Mouse (Mus musculus): ENCODE results near the gene Mrpl12.
A peak's percentile ranks its signal among the peaks of the same experiment; 100 is the strongest.

The Mrpl12 gene

DNA sequence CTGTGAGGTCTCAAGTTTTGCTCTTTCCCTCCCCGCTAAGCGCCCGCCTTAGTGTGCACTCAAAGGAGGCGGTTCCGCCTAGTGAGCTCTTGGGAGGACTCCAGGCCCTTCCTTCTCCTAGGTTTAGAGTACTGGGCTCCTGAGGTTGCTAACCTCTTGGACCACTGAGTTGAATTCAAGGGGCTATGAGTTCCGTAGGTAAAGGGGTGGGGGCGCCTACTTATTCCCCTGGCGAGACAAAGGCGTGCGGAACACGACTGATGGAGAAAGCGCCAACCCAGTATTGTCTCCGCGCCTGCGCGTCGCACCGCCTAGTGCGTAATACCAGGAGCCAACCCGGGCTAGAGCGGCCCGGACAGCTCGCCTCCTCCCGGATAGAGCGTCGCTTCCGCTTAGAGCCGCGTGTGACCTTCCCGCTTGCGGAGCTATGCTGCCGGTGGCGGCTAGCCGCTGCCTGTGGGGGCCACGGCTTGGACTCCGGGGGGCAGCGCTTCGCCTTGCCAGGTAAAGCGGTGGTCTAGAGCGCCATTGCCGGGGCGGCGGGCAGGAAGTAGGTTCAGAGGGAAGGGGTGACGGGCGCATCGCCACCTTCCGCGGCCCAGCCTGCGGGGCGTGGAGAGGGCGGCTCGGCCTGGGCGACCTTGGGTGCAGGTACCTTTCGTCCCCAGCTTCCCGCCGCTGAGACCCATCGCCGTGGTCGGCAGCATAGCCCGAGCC lies at the start of gene Mrpl12:
TSS of gene Mrpl12 (plus strand) at position 349 of the 717 bp plus-strand sequence.
- DNase-seq, result peak; percentile 78 to 84

DNA sequence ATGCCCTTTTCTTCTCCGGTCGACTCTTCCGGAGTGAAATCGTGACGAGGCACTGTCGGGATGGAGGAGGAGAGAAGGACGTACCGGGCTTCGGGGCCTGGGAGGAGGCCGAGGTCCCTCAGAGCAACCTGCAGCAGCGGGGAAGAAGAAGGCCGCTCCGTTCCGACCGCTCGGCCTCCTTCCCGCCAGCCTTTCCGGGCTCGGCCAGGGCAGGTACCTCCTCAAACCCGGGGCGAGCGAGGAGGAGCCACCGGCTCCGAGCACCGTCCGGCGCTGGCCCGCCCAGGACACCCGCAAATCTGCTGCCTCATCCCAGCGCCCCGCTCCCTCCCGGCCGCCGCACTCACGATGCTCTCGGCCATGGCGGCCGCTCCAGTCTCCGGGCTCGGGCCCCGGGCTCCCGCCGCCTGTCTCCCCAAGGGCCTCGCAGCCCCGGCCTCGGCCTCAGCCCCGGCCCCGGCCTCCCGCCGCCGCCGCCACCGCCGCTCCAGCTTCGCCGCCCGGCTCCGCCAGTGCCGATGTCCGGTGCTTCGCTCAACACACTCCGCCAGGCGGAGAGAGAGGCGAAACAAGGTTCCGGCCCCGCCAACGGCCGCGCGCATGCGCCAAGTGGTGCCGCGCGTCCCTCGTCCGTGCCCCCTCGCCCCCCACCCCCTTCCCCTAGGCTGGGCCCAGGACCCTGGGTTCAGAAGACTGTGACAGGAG lies 47.1 kb upstream of the Mrpl12 start, which contains the start of gene Nploc4:
TSS of gene Nploc4 (minus strand) at position 557 of the 705 bp plus-strand sequence.
- peak; percentile 78 to 80 for DNase-seq

DNA sequence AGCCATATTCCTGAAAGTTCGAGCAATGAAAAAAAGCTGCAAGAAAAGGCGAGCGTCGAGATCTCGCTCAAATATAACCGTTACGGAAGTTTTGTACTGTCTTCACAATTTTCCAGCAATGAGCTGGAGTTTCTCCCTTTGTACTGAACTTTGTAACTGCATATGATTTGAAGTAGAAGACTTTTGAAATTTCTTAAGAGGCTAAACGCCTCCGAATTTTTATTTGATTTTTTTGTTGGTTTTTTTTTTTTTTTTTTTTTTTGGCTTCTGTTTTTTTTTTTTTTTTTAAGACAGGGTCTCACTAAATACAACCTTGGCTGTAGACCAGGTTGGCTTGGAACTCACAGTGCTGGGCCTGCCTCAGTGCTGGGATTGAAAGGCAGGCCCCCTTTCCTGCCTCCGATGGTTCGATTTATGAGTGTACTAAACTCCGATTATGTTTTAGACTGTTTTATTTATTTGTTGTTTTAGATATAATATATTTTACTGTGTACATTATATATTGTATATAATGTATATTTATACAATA lies 46.5 kb upstream of the Mrpl12 start:
- DNase-seq, result no peak

DNA sequence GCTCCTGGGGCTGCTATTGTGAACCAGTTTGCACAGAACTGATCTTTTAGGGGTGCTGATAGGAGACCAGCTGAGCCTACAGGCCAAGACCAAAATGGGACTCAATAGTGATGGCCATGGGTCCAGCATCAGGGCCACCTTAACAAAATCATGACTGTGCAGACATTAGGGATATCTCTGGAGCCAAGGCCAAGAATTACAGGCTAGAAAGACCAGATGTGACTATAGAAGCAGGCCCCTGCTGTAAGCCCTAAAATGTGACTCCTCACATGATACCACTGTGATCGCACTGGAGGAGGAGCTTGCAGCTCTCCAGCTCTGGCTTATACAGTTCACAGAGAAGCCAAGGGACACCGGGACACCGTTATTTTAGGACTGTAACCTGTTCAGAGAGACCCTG lies 42.1 kb upstream of the Mrpl12 start, which contains the start of gene Tspan10:
TSS of gene Tspan10 (plus strand) at position 301 of the 400 bp plus-strand sequence.
- no peak for DNase-seq

DNA sequence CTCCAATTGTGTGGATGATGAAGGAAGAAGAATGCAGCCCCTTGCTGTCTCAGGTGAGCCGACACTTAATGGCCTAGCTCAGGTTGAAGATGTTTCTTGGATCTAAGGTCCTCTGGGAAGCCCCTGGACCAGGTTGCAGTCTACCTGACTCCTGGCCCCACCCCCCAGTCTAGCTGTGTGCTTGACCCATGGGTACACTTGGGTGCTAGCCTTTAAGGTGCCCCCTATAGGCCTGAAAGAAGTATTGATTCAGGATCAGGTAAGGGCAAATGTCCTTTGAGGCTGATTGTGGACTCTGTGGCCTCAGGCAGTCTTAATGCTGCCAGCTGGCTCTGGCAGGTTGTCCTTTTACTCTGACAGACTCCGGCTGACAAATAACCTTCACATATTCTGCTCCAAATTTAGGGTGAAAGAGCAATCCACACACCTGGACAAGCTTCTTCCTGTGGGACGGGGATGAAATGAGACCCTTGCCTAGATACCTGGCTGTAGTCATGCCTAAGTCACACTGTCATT lies 41.6 kb upstream of the Mrpl12 start:
- no peak for DNase-seq

DNA sequence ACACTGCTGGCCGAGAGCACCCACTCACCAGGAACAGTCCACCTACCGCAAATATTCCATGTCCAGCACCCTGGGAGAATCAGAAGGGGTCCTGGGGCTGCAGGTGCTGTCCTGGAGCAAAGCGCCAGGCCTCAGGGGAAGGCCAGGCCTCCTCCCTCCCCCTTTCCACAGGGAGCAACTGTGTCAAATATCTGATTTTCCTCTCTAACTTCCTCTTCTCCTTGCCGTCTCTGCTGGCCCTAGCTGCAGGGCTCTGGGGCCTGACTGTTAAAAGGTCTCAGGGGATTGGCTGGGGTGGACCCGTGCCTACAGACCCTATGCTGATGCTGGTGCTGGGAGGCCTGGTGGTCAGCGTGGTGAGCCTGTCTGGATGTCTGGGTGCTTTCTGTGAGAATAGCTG lies 40.3 kb upstream of the Mrpl12 start:
- no peak for DNase-seq

DNA sequence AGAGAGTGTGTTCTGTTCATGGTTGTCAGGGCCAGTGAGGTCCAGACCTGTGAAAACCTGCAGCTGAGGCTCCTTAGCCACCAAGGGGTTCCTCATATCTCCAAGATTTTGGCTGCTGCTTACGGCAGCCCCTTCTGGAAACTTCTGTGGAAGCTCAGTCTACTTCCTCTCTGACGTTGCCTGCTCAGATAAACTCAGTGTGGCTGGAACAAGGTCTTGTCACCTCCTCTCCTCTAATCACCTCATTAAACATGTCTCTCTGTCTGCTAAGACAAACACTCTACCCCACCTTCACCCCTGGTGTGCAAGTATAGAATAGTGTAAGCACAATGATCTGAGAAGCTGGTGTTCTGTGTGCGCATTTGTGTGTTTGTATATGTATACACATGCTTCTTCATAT lies 38.9 kb upstream of the Mrpl12 start:
- DNase-seq, result no peak

DNA sequence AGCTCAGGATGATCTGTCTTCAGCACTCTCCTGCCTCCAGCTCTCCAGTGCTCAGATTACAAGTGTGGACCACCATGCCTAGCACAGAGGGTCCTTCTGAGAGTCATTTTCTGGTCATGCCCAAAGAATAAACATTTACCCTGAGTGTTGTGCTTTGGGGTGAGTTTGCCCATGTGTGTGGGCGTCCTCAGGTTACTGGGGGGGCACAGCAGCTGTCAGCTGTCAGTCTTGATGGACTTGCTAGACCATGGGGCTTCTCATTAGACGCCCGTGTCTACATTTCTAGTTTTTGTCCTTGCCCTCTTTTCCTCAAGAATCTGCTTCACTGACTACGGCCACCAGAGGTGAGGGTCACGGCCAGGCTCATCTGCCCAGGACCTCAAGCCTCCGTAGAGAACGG lies 37.2 kb upstream of the Mrpl12 start:
- no peak for DNase-seq

DNA sequence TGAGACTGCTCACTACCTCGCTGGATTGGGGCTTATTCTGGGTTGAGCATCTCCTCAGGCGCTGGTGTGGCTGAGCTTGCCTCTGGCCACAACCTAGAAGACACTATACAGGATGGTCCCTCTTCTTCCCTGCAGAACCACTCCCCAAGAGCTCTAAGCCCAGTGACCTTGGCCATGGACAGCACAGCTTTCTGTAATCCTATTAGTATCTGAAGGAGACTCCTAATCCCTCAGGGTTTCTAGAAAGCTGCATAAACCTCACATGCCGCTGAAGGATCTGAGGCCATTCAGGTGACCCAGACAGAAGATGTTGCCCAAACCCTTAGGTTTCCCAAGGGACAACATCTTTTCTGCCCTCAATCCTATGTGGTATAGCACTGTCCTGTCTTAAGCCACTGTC lies 32.2 kb upstream of the Mrpl12 start:
- DNase-seq, result no peak

DNA sequence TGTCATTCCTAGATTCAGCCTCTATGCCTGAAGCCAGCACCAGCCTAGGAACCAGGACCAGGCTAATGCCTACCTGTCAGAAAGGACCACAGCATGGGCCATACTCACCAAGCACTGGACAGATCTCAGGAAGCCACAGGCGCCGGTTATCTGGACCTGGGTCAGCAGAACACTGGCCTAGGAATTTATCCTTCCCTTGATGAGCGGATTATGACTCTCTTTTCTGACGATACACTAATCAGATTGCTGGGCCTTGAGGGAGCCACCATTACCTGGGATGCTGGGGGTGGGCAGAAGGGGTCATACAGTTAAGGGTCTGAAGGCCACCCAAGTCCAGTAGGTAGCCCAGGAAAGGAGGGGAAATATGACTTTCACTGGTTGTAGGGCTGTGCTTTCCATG lies 31.1 kb upstream of the Mrpl12 start, which contains the start of gene Pde6g:
TSS of gene Pde6g (minus strand) at position 195 of the 400 bp plus-strand sequence.
- DNase-seq, result no peak

DNA sequence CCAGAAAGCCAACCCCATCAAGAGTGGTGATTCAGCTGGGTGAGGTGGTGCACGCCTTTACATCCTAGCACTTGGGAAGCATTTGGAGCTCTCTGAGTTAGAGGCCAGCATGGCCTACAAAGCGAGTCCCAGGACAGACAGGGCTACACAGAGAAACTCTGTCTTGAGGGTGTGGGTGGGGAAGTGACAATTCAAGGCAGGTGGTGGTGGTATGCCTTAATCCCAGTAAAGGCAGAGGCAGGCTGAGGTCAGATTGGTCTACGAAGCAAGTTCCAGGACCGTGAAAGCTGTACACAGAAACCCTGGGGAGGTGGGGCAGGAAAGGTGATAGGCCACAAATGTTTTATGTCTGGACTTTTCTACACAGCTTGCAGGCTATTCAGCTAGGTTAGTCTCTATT lies 29.4 kb upstream of the Mrpl12 start:
- no peak for DNase-seq

DNA sequence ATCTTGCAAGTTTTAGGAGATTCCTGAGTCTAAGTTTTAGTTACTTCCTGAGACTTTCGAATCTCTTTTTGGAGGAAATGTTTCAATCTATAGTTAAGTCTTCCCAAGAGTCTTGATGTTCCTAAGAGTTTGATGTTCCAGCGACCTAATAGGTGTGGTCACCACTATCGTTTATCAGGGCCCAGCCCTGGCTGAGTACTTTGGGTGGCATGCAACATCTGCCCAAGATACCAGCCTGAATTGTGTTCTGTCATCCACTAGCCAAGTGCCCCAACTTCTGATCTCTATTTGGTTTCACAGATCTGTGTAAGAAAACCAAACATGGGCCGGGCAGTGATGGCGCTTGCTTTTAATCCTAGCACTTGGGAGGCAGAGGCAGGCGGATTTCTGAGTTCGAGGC lies 29.0 kb upstream of the Mrpl12 start:
- no peak for DNase-seq

DNA sequence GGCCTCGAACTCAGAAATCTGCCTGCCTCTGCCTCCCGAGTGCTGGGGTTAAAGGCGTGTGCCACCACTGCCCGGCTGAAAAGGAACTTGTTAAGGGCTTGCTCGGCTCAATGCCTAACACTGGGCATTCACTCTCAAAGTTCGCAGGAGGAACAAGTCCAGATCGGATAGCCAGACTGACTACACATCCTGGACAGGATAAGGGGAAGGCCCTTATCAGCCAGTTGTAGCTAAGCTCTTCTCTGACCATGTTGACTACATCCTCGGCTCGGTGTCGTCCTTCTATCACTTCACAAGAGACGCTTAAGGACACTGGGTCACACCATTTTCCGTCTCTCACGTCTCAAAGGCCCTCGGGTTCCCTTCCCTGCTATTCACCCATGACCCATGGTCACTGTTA lies 27.0 kb upstream of the Mrpl12 start:
- DNase-seq, result no peak

DNA sequence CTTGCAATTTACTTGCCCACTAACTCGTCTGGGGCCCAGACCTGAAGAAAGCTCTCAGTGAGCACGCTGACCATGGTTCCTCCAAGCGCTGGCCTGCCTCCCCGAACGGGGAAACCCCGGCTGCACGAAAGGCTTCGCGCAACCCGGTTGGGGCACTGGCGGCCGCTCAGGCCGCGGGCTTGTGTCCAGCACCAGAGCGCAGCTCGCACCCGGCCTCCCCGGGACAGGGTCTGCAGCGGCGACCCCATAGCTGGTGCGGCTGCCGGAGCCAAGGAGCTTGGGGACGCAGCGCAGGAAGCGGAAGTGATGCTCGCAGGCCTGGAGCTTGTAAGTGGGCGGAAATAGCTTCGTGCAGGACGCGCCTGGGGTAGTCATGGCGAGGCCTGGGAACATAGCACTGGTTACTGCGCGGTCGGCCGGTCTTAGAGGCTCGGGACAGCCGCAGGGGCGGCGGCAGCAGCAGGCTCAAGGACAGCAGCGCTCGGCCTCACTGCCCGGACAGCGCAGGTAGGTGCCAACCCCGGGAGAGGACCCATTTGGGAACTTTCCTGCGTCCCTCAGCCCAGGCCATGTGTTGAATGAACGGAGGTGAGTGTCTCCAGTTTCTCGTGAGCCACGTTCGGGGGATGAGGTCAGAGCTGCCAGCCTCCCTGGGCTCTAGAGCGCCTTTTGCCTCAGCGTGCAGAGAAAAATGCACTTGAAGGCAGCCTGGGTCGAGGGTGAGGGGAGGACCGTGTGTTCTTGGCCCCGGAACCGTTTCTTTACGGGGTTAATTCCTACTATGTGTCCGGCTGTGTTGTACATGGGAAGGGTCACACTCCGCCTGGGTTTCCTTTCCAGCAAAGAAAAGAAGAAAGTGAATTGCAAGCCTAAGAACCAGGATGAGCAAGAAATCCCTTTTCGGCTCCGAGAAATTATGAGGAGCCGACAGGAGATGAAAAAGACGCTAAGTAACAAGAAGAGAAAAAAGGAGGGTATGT lies 26.4 kb upstream of the Mrpl12 start, which contains the start of the genes Oxld1 and Ccdc137:
TSS of gene Oxld1 (minus strand) at position 297 of the 980 bp plus-strand sequence.
TSS of gene Ccdc137 (plus strand) at position 344 of the 980 bp plus-strand sequence.
- peak; percentile 57 to 66 for DNase-seq

DNA sequence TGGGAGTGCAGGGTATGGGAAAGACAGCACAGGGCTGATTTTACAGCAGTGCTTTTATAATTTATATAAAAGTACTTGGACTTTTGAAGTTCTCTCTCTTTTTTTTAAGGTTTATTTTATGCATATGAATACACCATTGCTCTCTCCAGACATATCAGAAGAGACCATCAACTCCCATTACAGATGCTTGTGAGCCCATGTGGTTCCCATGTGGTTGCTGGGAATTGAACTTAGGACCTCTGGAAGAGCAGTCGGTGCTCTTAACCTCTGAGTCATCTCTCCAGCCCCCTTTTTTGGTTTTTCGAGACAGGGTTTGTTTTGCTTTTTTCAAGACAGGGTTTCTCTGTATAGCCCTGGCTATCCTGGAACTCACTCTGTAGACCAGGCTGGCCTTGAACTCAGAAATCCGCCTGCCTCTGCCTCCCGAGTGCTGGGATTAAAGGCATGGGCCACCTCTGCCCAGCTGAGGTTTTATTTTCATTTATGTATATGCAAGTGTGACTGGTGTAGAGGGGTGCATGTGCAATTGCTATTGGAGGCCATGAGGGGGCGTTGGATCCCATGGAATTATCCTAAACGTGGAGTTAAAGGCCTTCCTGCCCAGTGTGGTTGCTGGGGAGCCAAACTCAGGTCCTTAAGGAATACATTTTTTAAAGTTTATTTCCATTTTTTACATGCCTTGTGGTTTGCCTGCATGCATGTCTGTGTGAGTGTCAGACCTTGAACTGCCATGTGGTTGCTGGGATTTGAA lies 25.4 kb upstream of the Mrpl12 start:
- DNase-seq, result no peak

DNA sequence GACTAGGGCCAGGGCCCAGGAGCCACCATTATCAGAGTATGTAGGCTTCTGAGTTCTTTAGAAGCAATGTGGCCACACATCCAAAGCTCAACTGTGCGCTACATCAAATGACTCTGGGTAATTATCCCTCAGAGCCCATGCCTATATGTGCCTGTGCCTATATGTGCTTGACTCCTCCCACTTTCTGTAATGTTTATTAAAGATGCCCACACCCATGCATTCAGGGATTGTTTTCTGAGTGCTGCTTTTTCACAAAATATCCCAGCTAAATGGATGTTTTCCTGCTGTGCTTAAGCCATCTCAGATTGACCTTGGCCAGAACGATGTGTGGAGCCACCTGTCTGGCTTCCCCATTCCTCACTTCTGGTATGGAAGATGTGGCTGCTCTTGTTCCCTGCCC lies 20.9 kb upstream of the Mrpl12 start:
- DNase-seq, result no peak

DNA sequence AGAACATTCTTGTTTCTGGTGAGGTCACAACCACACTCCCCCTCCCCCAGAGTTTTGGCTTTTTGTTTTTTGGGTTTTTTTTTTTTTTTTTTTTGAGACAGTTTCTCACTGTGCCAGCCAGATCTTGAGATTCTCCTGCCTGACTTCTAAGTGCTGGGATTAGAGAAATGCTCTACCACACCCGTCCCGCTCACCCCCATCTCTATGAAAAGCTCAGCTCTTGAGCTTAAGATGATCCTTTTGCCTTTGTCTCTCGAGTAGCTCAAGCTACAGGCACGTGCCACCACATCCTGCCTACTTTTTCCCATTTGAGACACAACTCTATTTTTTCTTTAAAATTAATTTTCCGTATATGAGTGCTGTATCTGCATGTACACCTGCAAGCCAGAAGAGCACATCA lies 20.0 kb upstream of the Mrpl12 start:
- no peak for DNase-seq

DNA sequence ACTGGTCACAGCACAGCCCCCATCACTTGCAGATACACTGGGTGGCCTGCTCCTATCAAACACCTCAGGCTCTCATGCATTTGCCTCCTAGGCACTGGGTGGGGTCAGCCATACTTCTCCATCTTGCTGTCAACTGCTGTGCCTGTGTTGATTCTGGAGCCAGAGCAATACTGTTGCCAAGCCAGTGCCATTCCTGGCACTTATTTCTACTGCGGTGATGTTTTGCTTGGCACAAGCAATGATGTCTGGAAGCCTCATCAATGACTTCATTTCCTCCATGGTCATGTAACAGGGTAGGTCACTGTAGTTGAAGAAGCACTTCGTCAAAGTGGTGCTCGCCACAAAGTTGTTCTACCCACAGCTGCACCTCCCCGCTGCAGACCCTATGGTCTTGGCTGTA lies 18.9 kb upstream of the Mrpl12 start:
- DNase-seq, result no peak

DNA sequence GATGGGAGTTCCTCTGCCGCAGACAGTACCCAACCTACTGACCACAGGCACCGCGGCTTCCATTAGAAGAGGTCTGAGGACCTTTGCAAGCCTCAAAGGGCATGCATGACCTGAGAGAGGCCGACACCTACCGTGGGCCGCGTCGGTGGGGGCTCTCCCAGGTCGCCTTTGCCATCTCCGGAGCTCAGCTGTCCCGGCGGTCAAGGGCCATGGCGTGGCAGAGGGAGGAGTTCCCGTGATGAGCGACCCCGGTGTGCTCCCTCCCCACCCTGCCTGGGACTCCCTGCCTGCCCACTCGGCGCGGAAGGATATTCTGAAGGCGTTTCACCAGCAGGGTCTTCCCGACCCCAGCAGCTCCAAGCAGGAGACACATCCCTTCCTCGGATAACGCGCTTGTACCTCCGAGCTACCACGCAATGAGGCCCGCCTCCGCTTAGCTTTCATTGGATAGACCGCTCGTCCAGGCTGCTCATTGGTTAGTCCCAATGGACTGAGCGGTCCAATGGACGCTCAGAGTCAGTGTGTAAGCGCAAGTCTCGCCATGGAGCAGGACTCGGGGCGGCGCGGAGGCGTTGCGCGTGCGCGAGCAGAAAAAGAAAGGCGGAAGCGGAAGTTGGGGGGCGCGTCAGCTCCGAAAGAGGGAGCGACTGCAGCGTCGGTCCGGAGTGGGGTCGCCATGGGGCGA lies 17.2 kb upstream of the Mrpl12 start, which contains the start of gene Arl16:
TSS of gene Arl16 (minus strand) at position 557 of the 685 bp plus-strand sequence.
- DNase-seq, result peak; percentile 95 to 96

DNA sequence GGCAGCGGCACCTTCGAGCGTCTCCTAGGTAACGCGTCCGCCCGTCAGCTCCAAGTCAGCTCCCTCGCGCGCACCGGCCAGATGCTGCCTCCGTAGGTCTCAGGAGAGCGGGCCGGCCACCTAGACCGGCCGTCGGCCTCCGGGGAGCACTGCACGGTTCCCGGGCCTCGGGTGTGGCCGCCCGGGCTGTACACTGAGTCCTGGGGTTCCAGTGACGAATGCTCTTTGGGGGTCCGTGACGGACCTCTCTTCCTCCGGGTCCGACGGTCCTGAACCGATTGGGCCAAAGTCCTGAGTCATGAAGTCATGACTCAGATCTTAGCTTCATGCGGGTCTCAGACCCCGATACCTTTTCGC lies 16.7 kb upstream of the Mrpl12 start:
- no peak for DNase-seq

DNA sequence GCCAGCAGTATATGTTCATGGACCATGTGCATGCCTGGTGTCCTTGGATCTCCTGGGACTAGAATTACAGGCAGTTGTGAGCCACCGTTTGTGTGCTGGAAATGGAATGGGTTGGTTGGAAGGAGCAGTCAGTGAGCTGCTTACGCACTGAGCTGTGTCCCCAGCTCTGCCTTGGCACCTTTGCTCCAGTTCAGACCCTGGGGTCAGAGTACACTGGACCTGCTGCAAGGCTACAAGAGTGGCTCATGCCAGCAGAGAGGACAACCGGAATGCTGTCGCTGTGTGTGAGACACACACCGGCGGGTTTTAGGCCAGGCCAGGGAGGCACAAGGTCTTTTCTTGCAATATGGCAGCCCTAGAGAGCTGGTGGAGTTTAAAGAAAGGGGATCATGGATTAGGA lies 12.4 kb upstream of the Mrpl12 start:
- DNase-seq, result no peak
